Mouse (Mus musculus) cerebellum, adult 2 months (tissue): ENCODE data around the gene Slc24a1. TPM values are rescaled to one million over a fixed set of nuclear protein-coding genes. Genes with fewer than 3 reads are reported as not detected.

ENCODE experiments used
- DNase-seq, 2 experiments: peaks; one replicate each; pipeline ENCODE4 v3.0.0; 2021
- H3K27ac ChIP-seq: fragments of 200-500 bp; 2 replicates; pipeline ENCODE4 v1.5.1; 2012; ENCODE audit warnings: low read length, control low read depth, inconsistent platforms; ENCODE audit not compliant: insufficient read depth
- H3K27me3 ChIP-seq: fragments of 200-500 bp; 2 replicates; pipeline ENCODE4 v1.6.1; 2012; ENCODE audit warnings: inconsistent platforms, mild to moderate bottlenecking, low read length, moderate library complexity; ENCODE audit not compliant: control insufficient read depth, insufficient read depth
- H3K4me1 ChIP-seq: fragments of 200-500 bp; 2 replicates; pipeline ENCODE4 v1.6.1; 2011; ENCODE audit warnings: low read length; ENCODE audit not compliant: control insufficient read depth, insufficient read depth
- H3K4me3 ChIP-seq: fragments of 200-500 bp; replicated peaks from 2 replicates; pipeline ENCODE3; 2011; ENCODE audit warnings: mild to moderate bottlenecking, low read depth, low read length, control low read depth; ENCODE audit not compliant: insufficient read depth
- CTCF ChIP-seq: fragments of 200-500 bp; IDR thresholded peaks from 2 replicates; pipeline ENCODE4 v1.5.1; 2011; ENCODE audit warnings: low read depth, mild to moderate bottlenecking, control low read depth, low read length, moderate library complexity, borderline replicate concordance; ENCODE audit not compliant: insufficient read depth
- POLR2A ChIP-seq: fragments of 200-500 bp; IDR thresholded peaks from 2 replicates; pipeline ENCODE4 v1.6.1; 2011; ENCODE audit warnings: low read length, control low read depth, borderline replicate concordance; ENCODE audit not compliant: insufficient read depth
- WGBS: fragments of 180-500 bp; shearing (Covaris S2); methylation state at CpG from one replicate; pipeline ENCODE4 v1.1.7; 2018; 5-methylcytosine and 5-hydroxymethylcytosine counted together
- polyA plus RNA-seq: library from polyadenylated mRNA; depleted of rRNA; stranded (reverse); fragments of >200 nt; gene quantifications from 2 replicates; pipeline ENCODE4 v1.2.3, GENCODE M21; 2012

Gene Slc24a1
- polyA plus RNA-seq, 1 experiment = 0.03 TPM

GRCm38 (mm10) chr9:64914629-64915028 is 36.8 kb downstream of the Slc24a1 start:
- Histone ChIP-seq H3K27ac (no peak overlapping the region), H3K4me3 (no peak overlapping the region), H3K27me3 (no peaks in the 10 kb centered on the region), H3K4me1 (no peaks in the 10 kb centered on the region)
- TF ChIP-seq CTCF (no peak), POLR2A (no peak)
- DNase-seq = no peak
- WGBS = 88% methylated on average over 4 of the region's 4 CpGs

- no peak overlapping the region for H3K4me3 ChIP-seq
- DNase-seq = no peak
- H3K27ac ChIP-seq = no peak overlapping the region
- H3K27me3 ChIP-seq = no peaks in the 10 kb centered on the region
- no peak for TF ChIP-seq POLR2A
- TF ChIP-seq CTCF = no peak
- WGBS = 84% methylated on average over 2 of the region's 2 CpGs
- no peaks in the 10 kb centered on the region for H3K4me1 ChIP-seq
These were observed 37.4 kb downstream of the Slc24a1 start for GRCm38 (mm10) chr9:64913973-64914372.

- DNase-seq = no peak
- no peak for TF ChIP-seq CTCF
- no peak for TF ChIP-seq POLR2A
- Histone ChIP-seq H3K27me3 (no peaks in the 10 kb centered on the region), H3K27ac (no peak overlapping the region), H3K4me1 (no peaks in the 10 kb centered on the region), H3K4me3 (no peak overlapping the region)
- 89% methylated on average over 4 of the region's 4 CpGs for WGBS
These were observed 38.0 kb downstream of the Slc24a1 start for GRCm38 (mm10) chr9:64913406-64913805.

GRCm38 (mm10) chr9:64907441-64907840 is 44.0 kb downstream of the Slc24a1 start:
- Histone ChIP-seq H3K27me3 (no peaks in the 10 kb centered on the region), H3K4me3 (no peak overlapping the region), H3K4me1 (no peaks in the 10 kb centered on the region), H3K27ac (no peak overlapping the region)
- WGBS = 94% methylated on average over 3 of the region's 3 CpGs
- no peak for TF ChIP-seq CTCF
- no peak for TF ChIP-seq POLR2A
- no peak for DNase-seq

GRCm38 (mm10) chr9:64904917-64905640 is 46.3 kb downstream of the Slc24a1 start:
- Histone ChIP-seq H3K27me3 (no peaks in the 10 kb centered on the region), H3K4me1 (no peaks in the 10 kb centered on the region), H3K4me3 (no peak overlapping the region), H3K27ac (no peak overlapping the region)
- no peak for DNase-seq
- no peak for TF ChIP-seq CTCF
- no peak for TF ChIP-seq POLR2A
- WGBS = 85% methylated on average over 14 of the region's 14 CpGs

GRCm38 (mm10) chr9:64903386-64903785 is 48.0 kb downstream of the Slc24a1 start:
- H3K27ac ChIP-seq = no peak overlapping the region
- peak; percentile 72 to 74 for DNase-seq
- 48% methylated on average over 3 of the region's 3 CpGs for WGBS
- peak; percentile 80 for TF ChIP-seq CTCF
- TF ChIP-seq POLR2A = no peak
- H3K27me3 ChIP-seq = no peaks in the 10 kb centered on the region
- no peak overlapping the region for H3K4me3 ChIP-seq
- H3K4me1 ChIP-seq = no peaks in the 10 kb centered on the region

- DNase-seq = no peak
- WGBS = 51% methylated on average over 4 of the region's 4 CpGs
- Histone ChIP-seq H3K27me3 (no peaks in the 10 kb centered on the region), H3K4me3 (no peak overlapping the region), H3K27ac (no peak overlapping the region), H3K4me1 (no peaks in the 10 kb centered on the region)
- no peak for TF ChIP-seq CTCF
- TF ChIP-seq POLR2A = no peak
These were observed 48.5 kb downstream of the Slc24a1 start for GRCm38 (mm10) chr9:64902866-64903265.

- H3K27ac ChIP-seq = no peak overlapping the region
- DNase-seq = no peak
- no peak for TF ChIP-seq CTCF
- no peak for TF ChIP-seq POLR2A
- H3K27me3 ChIP-seq = no peaks in the 10 kb centered on the region
- H3K4me1 ChIP-seq = no peaks in the 10 kb centered on the region
- no peak overlapping the region for H3K4me3 ChIP-seq
- 88% methylated on average over 10 of the region's 10 CpGs for WGBS
These were observed 54.8 kb downstream of the Slc24a1 start for GRCm38 (mm10) chr9:64896605-64897004.
